Mouse (Mus musculus): ENCODE results near the gene Gpld1. TPM values are rescaled to one million over a fixed set of nuclear protein-coding genes. Genes with fewer than 3 reads are reported as not detected.

The Gpld1 gene
- total RNA-seq, 2 experiments from 2014 or later = 11.9 to 20.7 TPM

GRCm38 (mm10) chr13:25018316-25018715, 75.4 kb downstream of the Gpld1 start:
- no peak for DNase-seq (ENCODE audit: extremely low spot score in 1 of 2, low spot score in 1 of 2)

GRCm38 (mm10) chr13:25019793-25020539, 77.0 kb downstream of the Gpld1 start, which contains the start of gene Mrs2:
Gene Mrs2, minus strand, starts transcription at chr13:25020379.
- peak; percentile 74 to 85 for DNase-seq (ENCODE audit: extremely low spot score in 1 of 2, low spot score in 1 of 2)

- no peak for DNase-seq (ENCODE audit: extremely low spot score in 1 of 2, low spot score in 1 of 2)
Measured at GRCm38 (mm10) chr13:25020540-25020892, 77.6 kb downstream of the Gpld1 start.

GRCm38 (mm10) chr13:25022386-25022785, 79.4 kb downstream of the Gpld1 start:
- DNase-seq (ENCODE audit: extremely low spot score in 1 of 2, low spot score in 1 of 2) = no peak

GRCm38 (mm10) chr13:25023129-25023528, 80.2 kb downstream of the Gpld1 start:
- no peak for DNase-seq (ENCODE audit: extremely low spot score in 1 of 2, low spot score in 1 of 2)

GRCm38 (mm10) chr13:25024655-25025054, 81.7 kb downstream of the Gpld1 start:
- DNase-seq (ENCODE audit: extremely low spot score in 1 of 2, low spot score in 1 of 2) = peak in 1 of 2 experiments; percentile 72

- no peak for DNase-seq (ENCODE audit: extremely low spot score in 1 of 2, low spot score in 1 of 2)
Measured at GRCm38 (mm10) chr13:25026409-25027113, 83.6 kb downstream of the Gpld1 start.

- DNase-seq (ENCODE audit: extremely low spot score in 1 of 2, low spot score in 1 of 2) = no peak
Measured at GRCm38 (mm10) chr13:25027114-25027425, 84.1 kb downstream of the Gpld1 start.

- no peak for DNase-seq (ENCODE audit: extremely low spot score in 1 of 2, low spot score in 1 of 2)
Measured at GRCm38 (mm10) chr13:25039488-25039887, 96.5 kb downstream of the Gpld1 start.

Other genes starting within 250 kb of the Gpld1 start
- gene Armh2, start 201.9 kb upstream of the Gpld1 start, total RNA-seq (2021) = not detected
- 1 to 10 TPM; 1.8 to 2.5 TPM for gene Gmnn, start 181.2 kb upstream of the Gpld1 start, total RNA-seq (2021)
- 100 to 1,000 TPM; 162 to 165 TPM for gene BC005537, start 141.5 kb upstream of the Gpld1 start, total RNA-seq (2021)
- 100 to 1,000 TPM; 107 to 109 TPM for gene Acot13, start 111.6 kb upstream of the Gpld1 start, total RNA-seq (2021)
- 10 to 100 TPM; 20.3 to 24.6 TPM for gene Tdp2, start 111.5 kb upstream of the Gpld1 start, total RNA-seq (2021)
- gene D130043K22Rik, start 98.0 kb upstream of the Gpld1 start, total RNA-seq (2021) = 10 to 100 TPM; 25.4 to 26.7 TPM
- 10 to 100 TPM; 60.6 to 61.7 TPM for gene Aldh5a1, start 5.5 kb upstream of the Gpld1 start, total RNA-seq (2021)
- 10 to 100 TPM; 56.6 to 60.5 TPM for gene Mrs2, start 77.2 kb downstream of the Gpld1 start, total RNA-seq (2021)
- 10 to 100 TPM in 1 of 2 experiments, 1 to 10 TPM in 1; 9.7 to 12.1 TPM for gene Dcdc2a, start 112.9 kb downstream of the Gpld1 start, total RNA-seq (2021)